Mouse (Mus musculus): ENCODE data around the gene Vmn1r40. TPM values are rescaled to one million over a fixed set of nuclear protein-coding genes. Genes with fewer than 3 reads are reported as not detected.

Gene Vmn1r40
- not detected in 3 replicates for total RNA-seq (2017)

DNA sequence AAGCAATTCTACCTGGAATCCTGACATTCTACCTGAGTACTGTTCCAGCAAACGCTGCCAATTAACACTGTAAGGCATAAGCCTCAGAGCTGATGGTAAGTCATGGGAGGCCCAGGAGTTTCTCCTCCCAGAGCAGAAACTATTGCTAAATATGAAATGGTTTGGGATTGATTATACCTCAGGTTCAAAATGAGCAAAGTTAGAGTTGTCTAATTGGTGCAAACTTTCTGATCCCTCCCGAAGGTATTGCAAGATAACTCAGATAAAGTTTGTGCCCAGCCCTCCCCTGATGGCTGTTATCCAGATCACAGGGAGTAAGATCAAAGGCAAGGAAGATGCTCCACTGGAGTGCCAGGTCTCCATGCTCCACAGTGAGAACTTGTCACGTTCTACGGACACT lies at the start of gene Vmn1r40:
Gene Vmn1r40 (plus strand): TSS at position 301 of the 400 bp plus-strand sequence.
- no peak for ATAC-seq (replicated peaks; ENCODE audit: insufficient number of reproducible peaks, low FRiP score, low TSS enrichment, poor library complexity, severe bottlenecking)

DNA sequence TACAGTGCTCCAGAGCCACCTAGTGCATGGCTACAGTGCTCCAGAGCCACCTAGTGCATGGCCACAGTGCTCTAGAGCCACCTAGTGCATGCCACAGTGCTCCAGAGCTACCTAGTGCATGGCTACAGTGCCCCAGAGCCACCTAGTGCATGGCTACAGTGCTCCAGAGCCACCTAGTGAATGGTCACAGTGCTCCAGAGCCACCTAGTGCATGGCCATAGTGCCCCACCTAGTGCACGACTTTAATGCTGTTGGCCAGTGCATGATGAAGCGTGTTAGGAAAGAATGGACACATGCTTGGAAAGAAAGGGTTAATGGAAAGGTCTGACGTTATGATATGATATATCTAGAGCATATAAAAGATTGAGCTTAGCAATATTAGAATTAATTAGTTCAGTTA lies 49.0 kb upstream of the Vmn1r40 start:
- ATAC-seq (replicated peaks; ENCODE audit: insufficient number of reproducible peaks, low FRiP score, low TSS enrichment, poor library complexity, severe bottlenecking) = no peak

DNA sequence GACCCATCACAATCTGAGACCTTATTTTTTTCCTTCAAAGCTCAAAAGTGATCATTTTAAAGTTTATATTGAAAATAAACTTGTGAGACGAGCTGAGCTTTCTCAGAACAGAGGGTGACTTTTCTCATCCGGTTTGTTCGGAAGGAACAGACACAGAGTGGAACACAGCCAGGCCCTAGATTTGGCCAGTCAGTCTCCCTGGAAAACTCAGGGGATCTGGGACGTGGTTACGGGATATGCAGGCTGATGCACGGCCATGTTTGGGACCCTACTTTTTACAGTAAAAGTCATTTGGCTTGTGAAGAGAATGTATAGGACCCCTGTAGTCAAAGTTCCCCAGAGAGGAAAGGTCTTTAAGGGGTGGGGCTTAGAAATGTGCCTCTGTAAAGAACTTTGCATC lies 48.4 kb upstream of the Vmn1r40 start:
- ATAC-seq (replicated peaks; ENCODE audit: insufficient number of reproducible peaks, low FRiP score, low TSS enrichment, poor library complexity, severe bottlenecking) = no peak

DNA sequence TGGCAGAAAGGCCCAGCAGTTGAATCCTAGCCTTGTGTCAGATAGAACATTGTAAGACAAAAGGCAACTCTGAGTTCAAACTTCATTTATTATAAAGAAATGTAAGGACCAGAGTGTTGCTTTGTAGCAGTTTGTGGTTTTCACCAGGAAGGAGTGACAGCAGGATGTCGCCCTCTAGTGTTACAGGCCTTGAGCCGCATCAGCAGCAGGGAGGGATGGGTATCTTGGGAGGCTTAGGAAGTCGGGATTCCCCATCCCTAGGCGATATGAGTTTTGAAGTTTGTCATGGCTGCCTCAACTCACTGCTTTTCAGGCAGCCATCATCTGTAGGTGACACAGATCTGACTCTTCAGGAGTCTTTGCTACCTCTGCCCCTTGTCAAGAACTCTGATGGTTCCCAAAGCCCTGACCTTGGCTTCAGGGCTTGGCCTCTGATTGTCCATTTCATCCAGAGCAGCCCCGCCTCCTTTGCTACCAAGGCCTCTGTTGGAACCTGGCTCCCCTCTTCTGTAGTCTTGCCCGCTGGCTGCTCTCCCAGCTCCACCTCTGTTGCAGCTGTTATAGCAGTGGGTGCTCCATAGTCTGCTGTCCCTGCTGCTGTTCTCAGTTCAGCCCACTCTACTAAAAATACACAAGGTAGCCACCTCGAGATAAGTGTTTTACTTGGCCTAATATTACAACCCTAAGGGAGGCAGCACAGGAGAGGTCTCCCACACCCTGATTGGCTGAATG lies 47.5 kb upstream of the Vmn1r40 start:
- no peak for ATAC-seq (replicated peaks; ENCODE audit: insufficient number of reproducible peaks, low FRiP score, low TSS enrichment, poor library complexity, severe bottlenecking)

DNA sequence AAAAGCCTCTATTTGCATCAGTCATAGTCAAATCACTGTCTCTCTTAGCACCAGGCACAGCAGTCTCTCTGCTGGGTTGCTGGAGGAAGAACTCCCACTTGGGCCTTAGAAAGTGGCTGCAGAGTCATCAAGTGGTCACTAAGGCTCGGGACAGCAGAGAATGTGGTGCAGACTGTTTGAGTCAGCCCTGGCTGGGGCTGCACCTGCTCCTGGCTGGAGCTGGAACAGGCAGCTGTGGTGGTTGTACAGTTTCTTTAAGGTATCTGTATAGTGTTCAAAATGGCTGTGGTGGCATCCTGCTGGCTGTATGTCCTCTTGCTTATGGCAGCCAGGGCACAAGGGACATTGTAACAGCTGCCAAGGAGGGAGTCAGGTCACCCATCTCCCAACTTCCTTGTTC lies 46.9 kb upstream of the Vmn1r40 start:
- no peak for ATAC-seq (replicated peaks; ENCODE audit: insufficient number of reproducible peaks, low FRiP score, low TSS enrichment, poor library complexity, severe bottlenecking)

DNA sequence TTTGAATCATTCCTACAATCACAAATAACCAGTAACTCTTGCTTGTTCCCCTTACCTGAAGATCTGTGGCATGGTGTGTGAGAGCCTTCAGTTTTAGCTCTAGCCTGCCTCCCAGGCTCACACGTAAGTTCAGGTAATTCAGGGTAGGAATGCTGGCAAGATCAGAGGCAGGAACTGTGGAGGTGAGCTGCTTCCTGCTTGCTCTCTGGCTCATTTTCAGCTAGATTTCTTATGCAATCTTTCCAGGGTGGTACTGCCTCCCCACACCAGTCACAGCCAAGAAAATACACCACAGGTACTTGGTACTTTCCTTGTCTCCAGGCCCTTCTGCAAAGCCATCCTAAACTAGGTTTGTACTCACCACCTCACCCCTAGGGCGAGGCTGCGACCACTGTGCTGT lies 44.8 kb upstream of the Vmn1r40 start:
- no peak for ATAC-seq (replicated peaks; ENCODE audit: insufficient number of reproducible peaks, low FRiP score, low TSS enrichment, poor library complexity, severe bottlenecking)

DNA sequence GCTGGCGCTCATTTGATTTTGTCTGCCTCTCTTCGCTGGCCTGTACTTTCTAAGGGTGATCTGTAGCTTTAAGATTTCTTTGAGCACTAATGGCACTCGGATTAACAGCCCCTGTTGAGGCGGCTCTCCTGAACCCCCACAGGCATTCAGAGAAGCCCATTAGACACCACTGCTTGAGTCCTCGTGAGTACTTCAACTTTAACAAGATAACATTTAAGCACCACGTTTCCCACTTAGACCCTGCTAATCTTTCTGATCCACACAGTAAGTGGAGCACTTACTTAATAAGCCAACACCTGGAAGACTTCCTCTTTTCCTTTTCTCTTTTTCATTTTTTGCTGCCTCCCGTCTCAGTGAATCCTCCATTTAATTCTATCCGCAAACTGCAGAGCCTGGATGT lies 42.2 kb upstream of the Vmn1r40 start:
- no peak for ATAC-seq (replicated peaks; ENCODE audit: insufficient number of reproducible peaks, low FRiP score, low TSS enrichment, poor library complexity, severe bottlenecking)

DNA sequence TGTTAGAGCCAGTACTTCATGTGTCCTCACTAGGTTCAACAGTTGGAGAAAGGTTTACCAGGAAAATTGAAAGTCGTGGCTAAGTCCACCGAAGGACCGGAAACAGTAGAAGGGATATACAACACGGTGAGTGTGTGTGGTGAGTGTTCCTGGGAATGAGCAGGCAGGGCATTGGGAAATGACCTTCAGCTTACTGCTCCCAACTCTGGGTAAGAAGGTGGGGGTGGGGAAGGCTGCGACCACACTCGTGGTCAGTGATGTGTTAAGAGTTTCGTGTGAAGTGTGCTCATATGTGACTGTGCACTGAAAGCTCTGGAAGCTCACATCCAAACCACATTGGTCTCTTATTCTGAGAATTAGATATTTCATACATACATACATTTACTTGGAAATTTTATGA lies 41.7 kb upstream of the Vmn1r40 start:
- ATAC-seq (replicated peaks; ENCODE audit: insufficient number of reproducible peaks, low FRiP score, low TSS enrichment, poor library complexity, severe bottlenecking) = no peak

DNA sequence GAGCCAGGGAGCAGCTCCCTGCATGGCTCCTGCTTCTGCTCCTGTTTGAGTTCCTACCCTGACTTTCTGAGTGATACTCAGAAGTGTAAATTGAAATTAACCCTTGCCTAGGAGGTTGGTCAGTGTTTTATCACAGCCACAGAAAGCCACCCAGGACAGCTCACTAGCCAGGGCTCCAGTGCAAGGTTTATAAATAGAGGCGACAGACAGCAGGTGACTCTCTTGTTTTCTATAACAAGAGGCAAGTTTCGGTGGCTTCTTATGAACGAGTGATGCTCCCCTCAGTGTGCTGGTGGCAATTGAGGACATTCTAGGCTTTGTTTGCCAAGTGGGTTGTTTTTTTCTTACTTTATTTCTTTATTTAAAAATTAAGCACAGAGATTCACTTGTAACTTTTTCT lies 40.4 kb upstream of the Vmn1r40 start:
- ATAC-seq (replicated peaks; ENCODE audit: insufficient number of reproducible peaks, low FRiP score, low TSS enrichment, poor library complexity, severe bottlenecking) = no peak

DNA sequence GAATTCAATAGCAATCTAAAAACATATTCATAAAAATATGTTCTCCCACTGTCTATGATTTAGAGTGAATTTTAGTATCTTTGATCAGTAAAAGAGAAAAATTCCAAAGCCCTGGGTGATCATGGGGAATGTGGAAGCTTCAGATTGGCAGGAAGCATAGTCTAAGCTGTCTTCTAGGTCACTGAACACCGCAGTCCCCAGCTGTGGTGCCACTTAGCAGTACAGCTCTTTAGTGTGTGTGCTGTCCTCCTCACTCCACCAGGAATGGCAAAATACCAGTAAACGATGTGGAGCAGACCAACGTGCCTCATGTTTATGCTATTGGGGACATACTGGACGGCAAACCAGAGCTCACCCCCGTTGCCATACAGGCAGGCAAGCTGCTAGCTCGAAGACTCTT lies 37.8 kb upstream of the Vmn1r40 start:
- ATAC-seq (replicated peaks; ENCODE audit: insufficient number of reproducible peaks, low FRiP score, low TSS enrichment, poor library complexity, severe bottlenecking) = no peak

DNA sequence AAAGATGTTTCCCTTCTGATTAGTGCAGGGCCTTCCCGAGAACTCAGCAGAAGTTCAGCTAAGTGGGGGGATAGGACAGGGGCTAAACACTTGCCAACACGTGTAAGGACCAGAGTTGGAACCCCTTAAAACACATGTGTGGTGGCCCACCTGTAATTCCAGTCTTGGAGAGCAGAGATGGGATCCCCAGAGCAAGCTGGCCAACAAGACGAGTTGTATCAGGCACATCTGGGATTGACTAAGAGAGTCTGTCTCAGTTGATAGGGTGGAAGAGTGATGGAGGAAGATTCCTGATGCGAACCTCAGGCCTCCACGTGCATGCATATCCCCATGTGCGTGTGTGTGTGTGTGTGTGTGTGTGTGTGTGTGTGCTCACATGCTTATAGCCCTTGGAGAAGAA lies 35.9 kb upstream of the Vmn1r40 start:
- ATAC-seq (replicated peaks; ENCODE audit: insufficient number of reproducible peaks, low FRiP score, low TSS enrichment, poor library complexity, severe bottlenecking) = no peak

DNA sequence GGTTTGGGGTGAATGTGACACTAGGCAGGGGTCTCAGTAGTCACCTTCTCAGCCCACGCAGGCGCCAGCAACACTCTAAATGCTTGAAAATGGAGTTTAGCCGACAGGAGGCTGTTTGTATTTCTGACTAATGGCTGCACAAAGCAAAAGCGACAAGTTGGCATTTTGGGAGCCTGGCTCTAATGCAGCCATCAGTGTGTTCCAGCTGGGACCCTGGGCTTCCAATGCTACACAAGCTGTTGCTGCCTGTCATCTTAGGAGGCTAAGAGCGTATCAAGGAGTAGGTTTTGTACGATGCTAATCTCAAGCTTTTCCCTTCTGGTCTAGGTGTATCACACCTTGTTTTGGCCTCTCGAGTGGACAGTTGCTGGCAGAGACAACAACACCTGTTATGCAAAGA lies 34.7 kb upstream of the Vmn1r40 start:
- no peak for ATAC-seq (replicated peaks; ENCODE audit: insufficient number of reproducible peaks, low FRiP score, low TSS enrichment, poor library complexity, severe bottlenecking)

DNA sequence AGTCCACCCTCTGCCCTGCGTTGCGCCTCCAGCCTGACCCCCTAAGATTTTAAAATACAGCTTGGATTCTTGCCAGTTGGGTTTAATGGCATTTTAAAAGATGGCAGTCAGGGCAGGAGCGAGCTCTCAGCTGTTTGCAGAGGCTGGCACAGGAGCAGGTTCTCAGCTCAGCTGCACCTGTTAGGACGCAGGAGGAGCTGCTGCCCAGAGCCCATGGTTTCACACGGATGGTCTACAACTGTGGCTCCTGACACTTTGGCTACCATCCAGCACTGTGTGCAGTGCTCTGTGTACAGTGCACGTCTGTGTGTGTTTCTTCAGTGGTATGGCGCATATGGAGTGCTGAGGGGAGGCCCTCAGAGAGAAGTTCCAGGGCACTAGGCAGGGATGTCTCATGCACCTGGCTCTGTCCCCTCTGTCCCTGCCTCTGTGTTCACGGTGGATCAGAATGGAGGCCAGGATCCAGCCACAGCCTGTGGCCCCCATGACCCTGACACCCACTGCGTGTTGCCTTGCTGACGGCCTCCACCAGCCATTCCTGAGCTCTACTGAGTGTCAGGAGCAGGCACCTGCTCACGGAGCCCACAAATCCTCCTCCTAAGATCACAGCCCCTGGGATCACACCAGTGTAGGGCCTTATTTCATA lies 34.1 kb upstream of the Vmn1r40 start:
- ATAC-seq (replicated peaks; ENCODE audit: insufficient number of reproducible peaks, low FRiP score, low TSS enrichment, poor library complexity, severe bottlenecking) = no peak

DNA sequence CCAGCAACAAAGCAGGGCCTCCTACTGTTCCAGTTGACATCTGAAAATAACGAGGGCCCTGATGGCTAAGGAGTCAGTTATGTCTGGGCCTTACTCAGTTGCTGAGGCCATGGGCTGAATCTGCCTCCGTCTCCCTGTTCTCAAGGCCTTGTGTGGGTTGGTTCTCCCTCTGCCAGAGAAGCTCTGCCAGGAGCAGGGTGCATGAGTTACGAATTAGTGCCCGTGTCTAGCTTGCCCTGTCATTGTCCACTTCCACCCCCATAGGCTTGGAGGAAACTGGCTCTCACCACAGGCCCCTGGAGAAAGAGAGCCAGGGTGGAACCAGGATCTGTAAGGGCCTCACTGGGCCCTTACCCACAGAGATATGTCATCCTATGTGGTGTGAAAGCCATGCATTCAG lies 28.8 kb upstream of the Vmn1r40 start:
- ATAC-seq (replicated peaks; ENCODE audit: insufficient number of reproducible peaks, low FRiP score, low TSS enrichment, poor library complexity, severe bottlenecking) = no peak

DNA sequence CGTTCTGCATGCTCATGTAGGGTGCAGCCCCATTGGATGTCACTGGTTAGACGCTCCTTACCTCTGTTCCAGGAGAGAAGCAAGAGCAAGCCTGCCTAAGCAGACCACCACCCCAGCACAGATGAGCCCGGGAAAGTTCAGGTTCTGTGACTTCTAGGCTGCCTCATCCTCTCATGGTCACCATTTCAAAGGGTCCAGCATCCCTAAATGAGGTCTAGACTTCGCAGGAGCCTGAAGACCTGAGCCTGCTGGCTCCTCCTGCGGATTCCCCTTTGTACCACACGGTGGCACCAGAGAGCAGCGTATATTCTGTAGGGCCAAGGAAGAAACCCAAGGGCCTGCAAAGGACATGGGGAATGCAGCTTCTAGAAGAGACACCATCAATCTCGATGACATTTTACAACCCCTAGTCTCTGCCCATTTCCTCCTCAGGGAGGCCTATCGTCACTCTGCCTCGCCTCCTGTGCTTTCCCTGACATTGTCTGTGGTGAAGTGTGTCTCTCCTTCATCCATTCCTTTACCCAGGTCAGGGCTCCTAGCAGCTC lies 28.0 kb upstream of the Vmn1r40 start:
- peak; percentile 76 for ATAC-seq (replicated peaks; ENCODE audit: insufficient number of reproducible peaks, low FRiP score, low TSS enrichment, poor library complexity, severe bottlenecking)

DNA sequence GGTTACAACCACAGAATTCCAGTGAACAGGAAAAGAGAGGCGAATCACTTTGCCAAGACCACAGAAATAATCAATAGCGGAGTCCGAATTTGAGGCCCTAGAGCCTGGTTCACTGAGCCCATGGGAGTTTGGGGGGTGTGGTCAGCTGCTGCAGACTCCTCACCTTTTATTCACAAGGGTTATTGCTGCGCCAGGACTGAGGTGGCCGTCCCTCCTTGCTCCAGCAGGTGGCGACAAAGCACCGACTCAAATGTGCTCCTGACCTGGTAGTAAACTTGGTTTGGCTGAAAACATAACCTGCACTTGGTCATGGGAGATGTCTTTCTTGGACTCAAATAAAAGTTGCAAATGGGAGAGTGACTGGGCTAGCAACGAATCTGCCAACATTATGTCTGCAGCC lies 27.2 kb upstream of the Vmn1r40 start:
- 0 out of 2 replicates have a peak, but pooled peaks have one; percentile 41 for ATAC-seq (replicated peaks; ENCODE audit: insufficient number of reproducible peaks, low FRiP score, low TSS enrichment, poor library complexity, severe bottlenecking)

DNA sequence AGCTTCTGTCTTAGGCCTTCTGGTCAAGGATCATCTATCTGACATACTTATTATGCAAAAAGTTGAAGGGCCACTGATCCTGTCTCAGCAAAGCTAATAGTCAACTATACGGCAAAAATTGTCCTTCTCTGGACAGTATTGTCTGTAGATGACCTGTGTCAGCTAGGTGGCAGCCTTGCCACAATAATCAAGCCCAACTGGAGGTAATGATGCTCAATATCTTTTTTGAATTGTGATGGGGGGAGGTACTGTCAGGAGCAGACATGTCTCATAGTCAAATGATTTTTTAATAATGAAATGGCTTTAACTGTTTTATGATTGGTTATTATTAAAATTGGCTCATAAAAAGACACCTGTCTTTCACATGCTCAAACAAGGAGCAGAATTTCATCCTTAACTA lies 23.1 kb upstream of the Vmn1r40 start:
- ATAC-seq (replicated peaks; ENCODE audit: insufficient number of reproducible peaks, low FRiP score, low TSS enrichment, poor library complexity, severe bottlenecking) = no peak

DNA sequence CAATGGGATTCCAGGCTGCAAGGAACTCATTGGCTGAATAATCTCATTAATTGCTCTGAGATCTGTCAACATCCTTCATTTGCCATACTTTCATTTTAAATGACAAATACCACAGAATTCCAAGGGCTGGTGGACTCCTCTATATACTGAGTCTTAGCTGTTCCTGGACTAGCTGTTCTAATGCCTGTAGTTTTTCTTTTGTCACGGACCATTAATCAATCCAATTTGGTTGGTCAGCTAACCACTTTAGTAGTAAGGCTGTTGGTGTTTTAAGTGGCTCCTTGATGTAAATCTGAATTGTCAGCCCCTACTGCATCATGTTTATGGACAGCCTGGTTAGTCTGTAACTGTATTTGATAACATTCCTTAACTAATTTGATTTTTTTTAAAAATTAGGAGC lies 20.2 kb upstream of the Vmn1r40 start:
- no peak for ATAC-seq (replicated peaks; ENCODE audit: insufficient number of reproducible peaks, low FRiP score, low TSS enrichment, poor library complexity, severe bottlenecking)

DNA sequence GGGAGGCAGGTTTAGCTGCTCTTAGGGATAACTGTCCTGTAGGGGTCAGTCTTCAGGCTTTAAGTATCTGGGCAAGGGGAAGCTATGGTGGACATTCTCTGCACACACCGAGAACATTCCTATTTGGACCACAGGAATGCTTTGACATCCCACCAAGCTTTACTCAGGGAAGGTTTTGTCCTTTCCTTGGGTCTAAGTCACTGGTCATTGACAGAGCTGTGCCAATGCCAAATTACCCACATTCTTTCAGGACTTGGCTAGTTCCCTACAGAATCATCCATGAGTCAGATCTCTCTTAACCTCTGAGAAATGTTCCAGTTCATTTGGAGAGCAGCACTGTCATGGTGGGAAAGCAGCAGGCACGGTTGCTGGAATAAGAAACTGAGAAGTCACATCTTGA lies 716 bp upstream of the Vmn1r40 start:
- no peak for ATAC-seq (replicated peaks; ENCODE audit: insufficient number of reproducible peaks, low FRiP score, low TSS enrichment, poor library complexity, severe bottlenecking)

DNA sequence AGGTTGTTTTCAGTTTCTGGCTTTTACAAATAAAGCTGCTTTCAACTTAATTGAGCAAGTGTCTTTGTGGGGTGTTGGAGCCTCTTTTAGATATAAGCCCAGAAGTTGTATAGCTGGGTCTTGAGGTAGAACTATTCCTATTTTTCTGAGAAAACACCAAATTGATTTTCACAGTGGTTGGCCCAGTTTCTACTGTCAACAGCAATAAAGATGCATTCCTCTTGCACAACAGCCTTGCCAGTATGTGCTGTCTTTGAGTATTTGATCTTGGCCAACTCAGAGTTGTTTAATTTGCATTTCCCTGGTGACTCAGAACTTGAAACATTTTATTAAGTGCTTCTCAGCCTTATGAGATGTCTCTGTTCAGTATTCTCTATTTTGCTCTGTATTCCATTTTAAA lies 10.7 kb downstream of the Vmn1r40 start:
- no peak for ATAC-seq (replicated peaks; ENCODE audit: insufficient number of reproducible peaks, low FRiP score, low TSS enrichment, poor library complexity, severe bottlenecking)
